Mouse (Mus musculus): Measurements from ENCODE around the gene Per2.

GRCm38 (mm10) chr1:91366215-91367108, 92.7 kb downstream of the Per2 start, which contains the start of gene Erfe:
- TF ChIP-seq CTCF (IDR thresholded peaks at IDR 0.05; ENCODE audit: extremely low read depth, insufficient read length, insufficient replicate concordance, low read depth, low read length) (peak; percentile 53), POLR2A (IDR thresholded peaks at IDR 0.05; ENCODE audit: low read depth, low read length) (no peak)

Data from small intestine, adult 2 months (tissue).